Mouse (Mus musculus): ENCODE measurements at regions not wholly inside any gene's neighbourhood (a gene's known extent, or its start where the extent isn't known, plus 50 kb on each side); places are given as distances from the start of the nearest gene placed in this dataset.
"Not testable (repeated sequence)": the region's sequence is repeated elsewhere in the genome, so short reads cannot be mapped to it uniquely, and the experiment has no call there.

DNA sequence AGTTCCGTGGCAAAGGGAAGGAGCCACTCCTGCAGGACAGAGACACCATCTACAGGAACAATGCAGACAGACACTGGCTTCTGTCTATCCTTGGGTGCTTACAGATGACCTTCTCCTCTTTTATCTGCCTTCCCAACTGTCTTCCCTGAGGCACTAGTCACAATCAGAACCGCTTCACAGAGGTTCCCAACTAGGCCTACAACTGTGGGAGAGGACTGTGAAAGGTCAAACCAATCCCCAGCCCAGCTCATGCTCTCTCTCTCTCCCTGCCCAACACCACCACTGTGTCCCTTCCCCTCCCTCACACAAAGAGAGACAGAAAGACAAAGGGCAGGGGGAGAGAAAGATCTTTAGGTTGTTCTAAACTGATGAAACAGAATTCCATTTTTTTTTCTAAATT is 61.3 kb downstream of the Tmem17 start:
- Histone ChIP-seq H3K4me3 (ENCODE audit: low read length) (no peak overlapping the region), H3K36me3 (ENCODE audit: control insufficient read depth, insufficient read depth, low read length) (no peaks in the 10 kb centered on the region), H3K9me3 (ENCODE audit: control insufficient read depth, low read length) (no peaks in the 10 kb centered on the region), H3K27me3 (ENCODE audit: control insufficient read depth, insufficient read depth, low read length) (no peaks in the 10 kb centered on the region), H3K4me1 (ENCODE audit: control insufficient read depth, insufficient read depth, low read length) (no peaks in the 10 kb centered on the region), H3K4me2 (replicated peaks; ENCODE audit: low read depth, low read length) (no peak overlapping the region), H3K9ac (ENCODE audit: low read depth, low read length) (no peak overlapping the region), H3K27ac (ENCODE audit: low read depth, low read length) (no peak overlapping the region)
- whole genome bisulfite sequencing = 78% methylated on average over 2 of the region's 2 CpGs
- ATAC-seq (ENCODE audit: low FRiP score, low TSS enrichment) = no peak

DNA sequence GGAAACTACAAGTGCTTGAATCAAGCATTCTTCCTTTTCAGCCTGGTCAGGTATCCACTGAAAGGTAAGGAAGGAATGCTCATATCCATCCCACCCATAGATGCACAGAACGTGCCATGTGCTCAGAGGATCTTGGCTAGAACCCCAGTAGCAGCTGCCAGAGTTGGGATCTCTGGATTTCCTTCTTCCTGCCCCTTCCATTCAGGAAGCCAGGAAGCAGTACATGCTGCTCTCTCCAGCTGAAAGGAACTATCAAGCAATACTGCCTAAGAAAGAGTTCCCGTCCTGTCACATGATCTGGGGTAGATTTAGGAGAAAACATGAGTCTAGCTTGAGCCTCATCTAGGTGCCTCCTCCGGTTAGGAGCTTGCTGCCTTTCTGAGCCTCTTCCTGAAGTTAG is 61.9 kb downstream of the Tmem17 start:
- Histone ChIP-seq H3K27me3 (ENCODE audit: control insufficient read depth, insufficient read depth, low read length) (no peaks in the 10 kb centered on the region), H3K4me3 (ENCODE audit: low read length) (no peak overlapping the region), H3K9me3 (ENCODE audit: control insufficient read depth, low read length) (no peaks in the 10 kb centered on the region), H3K27ac (ENCODE audit: low read depth, low read length) (no peak overlapping the region), H3K36me3 (ENCODE audit: control insufficient read depth, insufficient read depth, low read length) (no peaks in the 10 kb centered on the region), H3K4me2 (replicated peaks; ENCODE audit: low read depth, low read length) (no peak overlapping the region), H3K4me1 (ENCODE audit: control insufficient read depth, insufficient read depth, low read length) (no peaks in the 10 kb centered on the region), H3K9ac (ENCODE audit: low read depth, low read length) (no peak overlapping the region)
- WGBS = 68% methylated on average over 3 of the region's 3 CpGs
- no peak for ATAC-seq (ENCODE audit: low FRiP score, low TSS enrichment)

DNA sequence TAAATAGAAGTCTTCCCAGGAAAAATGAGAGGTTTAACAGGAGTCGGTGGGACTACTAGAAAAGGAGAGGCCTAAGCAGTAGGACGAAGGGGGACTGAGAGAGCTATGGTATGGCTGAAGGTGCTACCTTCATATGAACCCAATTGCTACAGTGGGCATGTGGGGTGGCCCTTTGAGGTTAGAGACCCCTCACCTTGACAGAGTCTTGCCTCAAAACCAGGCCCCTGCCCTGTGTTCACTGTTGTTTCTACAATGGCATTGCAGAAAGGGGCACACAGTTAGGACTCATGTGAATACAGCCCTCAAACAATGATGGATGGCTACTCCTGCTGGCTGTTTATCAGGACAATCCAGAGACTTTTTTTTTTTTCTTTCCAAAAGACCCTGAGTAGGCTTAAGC is 62.6 kb downstream of the Tmem17 start:
- Histone ChIP-seq H3K27me3 (ENCODE audit: control insufficient read depth, insufficient read depth, low read length) (no peaks in the 10 kb centered on the region), H3K9me3 (ENCODE audit: control insufficient read depth, low read length) (no peaks in the 10 kb centered on the region), H3K4me1 (ENCODE audit: control insufficient read depth, insufficient read depth, low read length) (no peaks in the 10 kb centered on the region), H3K4me3 (ENCODE audit: low read length) (no peak overlapping the region), H3K4me2 (replicated peaks; ENCODE audit: low read depth, low read length) (no peak overlapping the region), H3K36me3 (ENCODE audit: control insufficient read depth, insufficient read depth, low read length) (no peaks in the 10 kb centered on the region), H3K9ac (ENCODE audit: low read depth, low read length) (no peak overlapping the region), H3K27ac (ENCODE audit: low read depth, low read length) (no peak overlapping the region)
- no peak for ATAC-seq (ENCODE audit: low FRiP score, low TSS enrichment)
- WGBS = 92% methylated on average over 2 of the region's 2 CpGs

DNA sequence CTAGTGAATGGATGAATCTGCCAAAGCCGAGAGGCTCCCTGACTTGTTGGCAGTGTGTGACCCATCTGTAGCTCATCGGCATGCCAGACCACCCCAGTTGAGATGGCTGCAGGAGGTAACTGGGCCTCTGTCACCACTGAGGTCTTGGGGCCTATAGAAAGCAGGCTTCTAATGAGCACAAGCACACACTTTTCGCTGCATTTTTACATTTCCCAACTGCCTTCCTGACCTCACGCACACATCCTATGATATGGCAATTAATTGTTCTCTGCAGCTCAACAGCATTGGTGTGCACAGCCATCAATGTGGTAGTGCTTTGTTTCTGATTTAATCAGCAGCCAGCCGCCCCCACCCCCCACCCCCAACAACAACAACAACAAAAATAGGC is 72.2 kb downstream of the Tmem17 start:
- ATAC-seq (ENCODE audit: low FRiP score, low TSS enrichment) = peak; percentile 61
- WGBS = 49% methylated on average over 5 of the region's 5 CpGs
- peaks cover 12% of the 10 kb centered on the region; the same call in 1 of the 2 replicates for H3K4me1 ChIP-seq (ENCODE audit: control insufficient read depth, insufficient read depth, low read length)
- H3K36me3 ChIP-seq (ENCODE audit: control insufficient read depth, insufficient read depth, low read length) = no peaks in the 10 kb centered on the region
- no peak overlapping the region; the same call in 1 of the 2 replicates for H3K4me3 ChIP-seq (ENCODE audit: low read length)
- H3K27ac ChIP-seq (ENCODE audit: low read depth, low read length) = peak overlapping the region; percentile 1; the same call in 1 of the 2 replicates
- peak overlapping the region; percentile 37; the same call in 1 of the 2 replicates for H3K4me2 ChIP-seq (replicated peaks; ENCODE audit: low read depth, low read length)
- no peaks in the 10 kb centered on the region for H3K27me3 ChIP-seq (ENCODE audit: control insufficient read depth, insufficient read depth, low read length)
- no peak overlapping the region for H3K9ac ChIP-seq (ENCODE audit: low read depth, low read length)
- no peaks in the 10 kb centered on the region for H3K9me3 ChIP-seq (ENCODE audit: control insufficient read depth, low read length)

DNA sequence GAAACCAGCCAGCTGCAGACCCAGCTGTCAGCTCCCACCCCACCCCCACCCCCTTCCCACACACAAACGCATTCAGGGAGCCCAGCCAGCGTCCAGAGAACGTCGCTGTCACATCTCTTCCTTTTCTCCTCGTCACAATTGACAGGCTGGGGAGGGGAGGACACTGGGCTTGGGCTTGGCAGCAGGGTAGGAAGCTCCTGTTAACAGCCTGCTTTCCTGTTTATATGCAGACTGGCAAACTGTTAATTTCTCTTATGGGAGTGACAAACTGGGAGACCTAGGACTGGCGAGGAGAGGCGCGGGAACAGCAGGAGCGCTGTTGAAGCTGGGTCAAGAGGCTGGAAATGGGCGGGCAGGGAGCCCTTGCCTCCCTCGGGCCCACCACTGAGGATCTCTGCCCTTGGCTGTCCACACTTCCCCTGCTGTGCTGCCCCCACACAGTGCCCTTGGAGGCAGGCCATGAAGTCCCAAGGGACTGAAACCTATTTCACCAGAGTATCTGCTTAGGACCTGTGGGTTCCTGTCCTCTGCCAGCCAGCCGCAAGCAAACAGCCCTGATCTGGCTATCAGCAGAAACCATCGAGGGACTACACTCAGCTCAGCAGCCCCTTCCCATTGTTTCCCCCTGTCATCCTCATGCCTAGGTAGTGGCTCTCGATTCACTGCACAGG is 72.7 kb downstream of the Tmem17 start:
- no peaks in the 10 kb centered on the region for H3K36me3 ChIP-seq (ENCODE audit: control insufficient read depth, insufficient read depth, low read length)
- no peaks in the 10 kb centered on the region for H3K27me3 ChIP-seq (ENCODE audit: control insufficient read depth, insufficient read depth, low read length)
- H3K4me1 ChIP-seq (ENCODE audit: control insufficient read depth, insufficient read depth, low read length) = peaks cover 12% of the 10 kb centered on the region; the same call in 1 of the 2 replicates
- peak overlapping the region; percentile 59; the same call in 1 of the 2 replicates for H3K27ac ChIP-seq (ENCODE audit: low read depth, low read length)
- no peaks in the 10 kb centered on the region for H3K9me3 ChIP-seq (ENCODE audit: control insufficient read depth, low read length)
- H3K4me3 ChIP-seq (ENCODE audit: low read length) = peak overlapping the region; percentile 11; the same call in 1 of the 2 replicates
- H3K4me2 ChIP-seq (replicated peaks; ENCODE audit: low read depth, low read length) = peak overlapping the region; percentile 37
- H3K9ac ChIP-seq (ENCODE audit: low read depth, low read length) = no peak overlapping the region; the same call in 1 of the 2 replicates
- peak; percentile 81 for ATAC-seq (ENCODE audit: low FRiP score, low TSS enrichment)
- WGBS = 9% methylated on average over 14 of the region's 14 CpGs

DNA sequence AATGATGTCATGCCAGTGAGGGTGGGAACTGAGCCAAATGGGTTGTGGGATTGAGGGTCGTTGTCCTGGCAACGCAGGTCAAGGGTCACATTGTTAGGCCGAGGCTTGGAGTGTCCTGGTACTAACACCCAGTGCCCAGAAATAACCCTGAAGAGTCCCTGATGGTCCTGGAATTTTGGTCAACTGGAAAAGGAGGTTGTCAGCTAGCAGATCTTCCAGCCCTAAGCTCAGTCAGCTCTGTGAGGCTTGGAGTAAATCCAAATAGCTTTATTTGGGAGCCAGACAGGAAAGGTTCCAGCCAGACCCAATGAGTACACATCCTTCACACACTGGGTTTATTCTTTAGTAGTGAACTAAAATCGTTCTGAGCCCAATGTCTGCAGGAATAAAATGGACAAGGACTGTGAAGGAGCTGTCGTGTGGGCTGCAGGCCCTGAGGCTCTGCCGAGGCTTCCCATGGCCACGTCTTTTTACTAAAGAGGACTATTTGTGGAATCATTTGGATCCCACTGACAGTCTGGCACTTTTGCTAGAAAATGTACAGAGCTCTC is 75.9 kb downstream of the Tmem17 start:
- H3K27ac ChIP-seq (ENCODE audit: low read depth, low read length) = peak overlapping the region; percentile 42; the same call in 1 of the 2 replicates
- H3K27me3 ChIP-seq (ENCODE audit: control insufficient read depth, insufficient read depth, low read length) = no peaks in the 10 kb centered on the region
- H3K36me3 ChIP-seq (ENCODE audit: control insufficient read depth, insufficient read depth, low read length) = no peaks in the 10 kb centered on the region
- no peak overlapping the region for H3K4me3 ChIP-seq (ENCODE audit: low read length)
- peaks cover 12% of the 10 kb centered on the region; the same call in 1 of the 2 replicates for H3K4me1 ChIP-seq (ENCODE audit: control insufficient read depth, insufficient read depth, low read length)
- H3K9me3 ChIP-seq (ENCODE audit: control insufficient read depth, low read length) = no peaks in the 10 kb centered on the region
- H3K4me2 ChIP-seq (replicated peaks; ENCODE audit: low read depth, low read length) = no peak overlapping the region
- ATAC-seq (ENCODE audit: low FRiP score, low TSS enrichment) = no peak
- no peak overlapping the region for H3K9ac ChIP-seq (ENCODE audit: low read depth, low read length)
- 69% methylated on average over 7 of the region's 7 CpGs for WGBS

DNA sequence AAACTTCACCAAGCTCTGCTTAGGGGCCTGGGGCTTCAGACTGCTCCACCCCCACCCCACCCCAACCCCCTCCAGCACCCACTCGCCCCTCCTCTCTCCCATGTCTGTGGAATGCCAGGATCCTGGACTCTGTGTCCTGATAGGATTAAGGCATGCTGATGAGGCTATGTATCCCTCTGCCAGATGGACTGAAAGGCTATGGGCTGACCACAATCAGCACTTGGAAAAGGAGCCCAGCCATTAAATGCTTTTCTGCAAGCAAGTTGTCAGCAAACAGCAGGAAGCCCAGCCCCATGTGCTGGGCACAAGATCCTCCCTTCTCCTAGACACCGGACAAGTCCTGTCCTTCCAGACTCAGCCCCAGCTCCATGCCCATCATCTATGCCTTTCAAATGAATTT is 76.7 kb downstream of the Tmem17 start:
- H3K27ac ChIP-seq (ENCODE audit: low read depth, low read length) = no peak overlapping the region

DNA sequence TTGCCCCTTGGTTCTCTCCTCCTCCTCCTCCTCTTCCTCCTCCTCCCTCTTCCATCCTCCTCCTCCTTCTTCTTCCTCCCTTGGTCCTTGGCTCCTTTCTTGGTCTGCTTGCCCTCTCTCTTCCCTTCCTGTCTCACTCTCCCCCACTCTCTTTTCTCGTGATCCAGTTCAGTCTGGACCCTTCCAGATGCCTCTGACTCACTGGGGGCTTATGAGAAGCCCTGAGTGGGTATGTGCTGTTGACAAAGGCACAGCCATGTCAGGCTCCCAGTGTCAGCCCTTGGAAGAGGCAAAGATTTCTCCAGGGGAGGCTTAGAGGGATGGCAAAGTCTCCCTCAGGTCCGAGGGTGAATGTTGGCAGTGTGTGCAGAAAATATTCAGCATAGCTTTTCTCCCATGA is 78.0 kb downstream of the Tmem17 start:
- no peak overlapping the region for H3K27ac ChIP-seq (ENCODE audit: low read depth, low read length)
- H3K27me3 ChIP-seq (ENCODE audit: control insufficient read depth, insufficient read depth, low read length) = no peaks in the 10 kb centered on the region
- no peak overlapping the region for H3K4me3 ChIP-seq (ENCODE audit: low read length)
- ATAC-seq (ENCODE audit: low FRiP score, low TSS enrichment) = no peak
- H3K36me3 ChIP-seq (ENCODE audit: control insufficient read depth, insufficient read depth, low read length) = no peaks in the 10 kb centered on the region
- no peak overlapping the region for H3K4me2 ChIP-seq (replicated peaks; ENCODE audit: low read depth, low read length)
- H3K9me3 ChIP-seq (ENCODE audit: control insufficient read depth, low read length) = no peaks in the 10 kb centered on the region
- WGBS = 48% methylated on average over 2 of the region's 2 CpGs
- H3K9ac ChIP-seq (ENCODE audit: low read depth, low read length) = no peak overlapping the region
- peaks cover 4% of the 10 kb centered on the region; the same call in 1 of the 2 replicates for H3K4me1 ChIP-seq (ENCODE audit: control insufficient read depth, insufficient read depth, low read length)

More for the DNA sequence above, 76.7 kb downstream of the Tmem17 start:
- no peak overlapping the region for H3K4me3 ChIP-seq (ENCODE audit: low read length)
- no peak for ATAC-seq (ENCODE audit: low FRiP score, low TSS enrichment)
- no peaks in the 10 kb centered on the region for H3K27me3 ChIP-seq (ENCODE audit: control insufficient read depth, insufficient read depth, low read length)
- H3K4me1 ChIP-seq (ENCODE audit: control insufficient read depth, insufficient read depth, low read length) = peaks cover 12% of the 10 kb centered on the region; the same call in 1 of the 2 replicates
- H3K4me2 ChIP-seq (replicated peaks; ENCODE audit: low read depth, low read length) = no peak overlapping the region
- H3K9me3 ChIP-seq (ENCODE audit: control insufficient read depth, low read length) = no peaks in the 10 kb centered on the region
- H3K9ac ChIP-seq (ENCODE audit: low read depth, low read length) = no peak overlapping the region
- H3K36me3 ChIP-seq (ENCODE audit: control insufficient read depth, insufficient read depth, low read length) = no peaks in the 10 kb centered on the region
- 71% methylated on average over 2 of the region's 2 CpGs for WGBS

DNA sequence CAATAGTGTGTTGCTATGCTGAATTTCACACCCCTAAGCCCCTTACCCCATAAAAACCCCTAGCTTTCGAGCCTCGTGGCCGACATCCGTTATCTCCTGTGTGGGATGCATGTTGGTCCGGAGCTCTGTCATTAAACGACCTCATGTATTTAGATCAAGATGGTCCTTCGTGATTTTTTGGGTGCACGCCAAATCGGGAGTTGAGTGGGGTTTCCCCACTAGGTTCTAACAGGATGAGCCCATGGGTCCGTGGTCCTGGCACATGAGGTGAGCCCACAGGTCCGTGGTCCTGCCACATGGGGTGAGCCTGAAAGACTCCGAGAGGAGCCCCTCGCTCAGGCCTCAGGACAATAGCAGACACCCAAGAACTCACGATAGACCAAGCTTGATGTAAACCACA is 79.2 kb downstream of the Tmem17 start:
- H3K27ac ChIP-seq (ENCODE audit: low read depth, low read length); H3K4me2 ChIP-seq (replicated peaks; ENCODE audit: low read depth, low read length); H3K9ac ChIP-seq (ENCODE audit: low read depth, low read length); H3K4me3 ChIP-seq (ENCODE audit: low read length); ATAC-seq (ENCODE audit: low FRiP score, low TSS enrichment); H3K9me3 ChIP-seq (ENCODE audit: control insufficient read depth, low read length); H3K4me1 ChIP-seq (ENCODE audit: control insufficient read depth, insufficient read depth, low read length); H3K36me3 ChIP-seq (ENCODE audit: control insufficient read depth, insufficient read depth, low read length); H3K27me3 ChIP-seq (ENCODE audit: control insufficient read depth, insufficient read depth, low read length): not testable (repeated sequence)
- WGBS = 88% methylated on average over 14 of the region's 14 CpGs
